Mouse (Mus musculus) regulatory T cell (primary cell): ENCODE data around the gene Mcee.

Source experiments
- in situ Hi-C: fragments of 300-600 bp; cut with MboI, MseI; formaldehyde crosslinking; loops from one replicate; pipeline ENCODE4 v1.15.1; 2025; ENCODE audit warnings: high pct_unique_total_duplicates

Gene Mcee

GRCm38 (mm10) chr7:64424861-64425260 is 32.5 kb downstream of the Mcee start:
- in situ Hi-C loops, result loop anchor here (25.0 kb wide), 1 partner anchor 1488 kb away; no protein-coding TSS in a partner anchor

DNA sequence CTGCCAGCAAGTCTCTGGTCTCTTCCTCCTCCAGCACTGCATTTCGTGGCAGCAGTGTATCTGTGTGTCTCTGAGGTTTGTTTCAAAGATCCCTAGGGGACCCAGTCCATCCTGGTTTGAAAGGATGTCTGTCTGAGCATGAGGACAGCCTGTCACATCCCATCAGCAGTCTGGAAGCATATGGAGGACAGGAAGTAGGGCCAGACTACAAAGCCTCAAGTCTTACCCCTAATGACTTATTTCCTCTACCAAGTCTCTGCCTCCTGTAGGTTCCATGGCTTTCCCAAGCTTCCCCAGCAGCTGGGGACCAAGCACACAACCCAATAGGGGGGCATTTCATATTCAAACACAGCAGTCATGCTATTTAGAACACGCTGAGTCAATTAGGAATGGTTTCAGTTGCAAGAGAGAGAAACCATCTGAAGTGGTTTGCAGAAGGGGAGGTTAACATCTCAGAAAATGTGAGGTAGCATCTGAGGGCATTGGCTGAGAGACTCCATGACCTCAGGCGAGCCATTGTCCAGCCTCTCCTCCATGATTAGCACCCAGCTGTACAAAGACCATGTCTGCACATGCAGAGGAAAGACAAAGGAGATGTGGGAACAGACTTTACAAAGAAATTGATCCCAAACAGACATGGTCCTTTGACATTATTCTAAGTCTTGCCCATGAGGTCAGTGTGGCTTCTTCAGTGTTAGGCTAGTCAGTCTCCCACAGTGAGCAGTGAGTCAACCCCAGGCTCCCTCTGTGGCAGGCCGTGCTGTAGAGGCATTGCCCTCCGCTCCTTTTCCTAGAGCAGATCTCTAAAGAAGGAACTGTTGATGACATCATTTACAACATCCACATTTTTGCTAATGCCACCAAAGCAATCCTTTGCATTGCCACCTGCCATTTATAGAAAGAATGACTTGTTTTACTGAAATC is 47.5 kb downstream of the Mcee start:
- in situ Hi-C loops, result loop anchor here (10.0 to 25.0 kb wide), 2 partner anchors 305 to 1503 kb away; no protein-coding TSS in a partner anchor

- in situ Hi-C loops, result loop anchor here (25.0 kb wide), 1 partner anchor 1503 kb away; no protein-coding TSS in a partner anchor
Observed at GRCm38 (mm10) chr7:64440519-64440918, 48.1 kb downstream of the Mcee start.

DNA sequence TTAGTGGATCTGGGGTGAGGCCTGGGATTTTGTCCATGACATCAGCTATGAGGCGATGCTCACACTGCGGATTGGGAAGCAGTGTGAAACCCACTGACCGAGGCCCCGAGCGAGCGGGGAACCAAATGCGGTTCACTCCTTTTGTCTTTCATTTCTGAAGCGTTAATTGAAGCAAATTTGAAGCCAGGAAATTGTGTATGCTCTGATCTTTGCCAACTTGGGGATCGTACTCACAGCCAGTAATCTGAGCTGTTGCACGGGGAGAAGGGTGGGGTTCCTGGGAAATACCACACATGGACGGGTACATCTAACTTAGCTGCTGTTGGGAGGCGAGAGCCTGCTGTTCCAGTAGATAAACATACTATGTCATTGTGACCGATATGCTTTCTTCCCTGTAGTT is 58.2 kb downstream of the Mcee start:
- in situ Hi-C loops, result loop anchor here (10.0 kb wide), 1 partner anchor 84 kb away; no protein-coding TSS in a partner anchor

DNA sequence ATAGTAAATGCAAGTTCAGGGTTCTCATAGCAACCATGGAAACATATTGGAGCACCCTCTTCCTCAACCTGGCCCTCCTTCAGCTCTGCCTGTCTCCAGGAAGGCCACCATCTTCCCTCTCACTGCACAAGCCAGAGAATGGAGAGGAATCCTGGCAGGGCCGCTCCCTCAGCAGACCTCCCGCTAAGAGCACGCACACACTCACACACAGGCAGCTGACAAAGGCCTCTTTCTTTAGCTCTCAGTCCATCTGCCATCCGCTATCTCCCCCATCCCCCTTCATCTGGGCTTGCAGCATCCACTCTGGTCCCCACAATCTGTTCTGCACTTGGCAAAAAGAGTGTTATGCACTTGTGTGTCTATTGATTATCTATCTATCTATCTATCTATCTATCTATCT is 59.0 kb downstream of the Mcee start:
- in situ Hi-C loops, result loop anchor here (10.0 kb wide), 1 partner anchor 83 kb away; no protein-coding TSS in a partner anchor

DNA sequence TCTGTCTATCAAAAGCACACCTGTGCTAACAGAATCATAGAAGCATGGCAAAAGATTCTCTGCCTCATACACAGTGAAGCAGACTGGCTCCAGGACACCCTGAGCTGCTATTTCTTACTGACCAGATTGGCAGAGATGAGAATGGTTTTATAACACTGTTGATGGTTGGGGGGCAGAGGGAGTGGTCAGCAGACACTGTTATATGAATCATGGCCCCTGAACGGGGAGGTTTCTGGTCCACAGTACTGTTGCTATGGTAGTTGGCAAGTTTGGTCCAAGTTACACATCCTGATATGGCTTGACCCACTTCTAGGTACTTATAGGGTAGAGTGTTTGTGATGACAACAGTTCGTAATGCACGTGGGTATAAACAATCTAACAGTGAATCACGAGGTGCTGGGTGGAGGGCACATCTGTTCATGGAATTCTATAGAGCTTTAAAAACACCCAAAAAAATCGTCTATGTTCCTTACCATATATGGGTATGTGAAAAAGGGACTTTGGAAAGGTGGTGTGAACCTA is 59.5 kb downstream of the Mcee start:
- in situ Hi-C loops, result loop anchor here (10.0 kb wide), 1 partner anchor 83 kb away; no protein-coding TSS in a partner anchor

- in situ Hi-C loops, result loop anchor here (10.0 kb wide), 1 partner anchor 82 kb away; no protein-coding TSS in a partner anchor
Observed at GRCm38 (mm10) chr7:64452471-64453222, 60.2 kb downstream of the Mcee start.

- in situ Hi-C loops, result loop anchor here (10.0 kb wide), 1 partner anchor 79 kb away; no protein-coding TSS in a partner anchor
Observed at GRCm38 (mm10) chr7:64456176-64456575, 63.8 kb downstream of the Mcee start.

GRCm38 (mm10) chr7:64456676-64457075 is 64.3 kb downstream of the Mcee start:
- in situ Hi-C loops, result loop anchor here (10.0 kb wide), 1 partner anchor 78 kb away; no protein-coding TSS in a partner anchor

DNA sequence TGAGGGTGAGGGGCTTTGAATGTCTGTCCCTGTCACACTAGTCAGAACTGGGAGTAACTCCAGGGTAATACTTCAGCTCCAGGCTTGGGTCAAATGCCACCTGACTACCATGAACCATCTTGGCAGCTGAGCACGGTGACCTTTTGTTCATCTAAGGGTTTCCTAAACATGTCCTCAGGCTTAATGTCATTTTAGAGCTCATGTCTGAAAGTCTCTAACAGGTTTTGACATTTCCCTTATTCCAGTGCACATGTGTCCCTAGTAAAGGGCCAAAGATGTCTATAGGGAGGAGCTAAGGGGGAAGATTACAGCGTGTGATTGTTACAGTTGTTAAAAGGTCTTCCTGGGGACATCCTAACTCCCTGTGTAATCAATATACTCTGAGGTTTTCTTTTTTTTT is 65.4 kb downstream of the Mcee start:
- in situ Hi-C loops, result loop anchor here (10.0 kb wide), 1 partner anchor 77 kb away; no protein-coding TSS in a partner anchor
